Mouse (Mus musculus): ENCODE measurements around the gene P3h3.

Gene P3h3

DNA sequence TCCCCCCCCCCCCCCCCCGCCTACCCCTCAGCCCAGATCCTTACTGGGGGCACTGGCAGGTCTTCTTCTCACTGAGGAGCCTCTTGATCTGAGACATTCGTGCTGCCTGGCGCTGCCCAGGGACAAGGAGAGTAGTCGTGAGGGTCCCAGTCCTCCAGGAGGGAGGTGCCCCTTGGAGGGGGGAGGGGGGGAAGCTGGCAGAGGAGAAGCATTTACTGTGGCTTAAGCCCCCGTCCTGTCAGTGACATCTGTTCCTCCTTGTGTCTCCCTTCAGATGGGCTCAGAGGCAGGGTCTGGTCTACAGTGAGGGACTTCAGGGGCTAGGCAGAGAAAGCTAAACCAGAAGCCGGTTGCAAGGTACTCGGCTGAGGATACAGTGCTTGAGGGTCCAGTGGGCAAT lies 9.0 kb upstream of the P3h3 start:
- DNase-seq (ENCODE audit: low read depth, low spot score): no peak

DNA sequence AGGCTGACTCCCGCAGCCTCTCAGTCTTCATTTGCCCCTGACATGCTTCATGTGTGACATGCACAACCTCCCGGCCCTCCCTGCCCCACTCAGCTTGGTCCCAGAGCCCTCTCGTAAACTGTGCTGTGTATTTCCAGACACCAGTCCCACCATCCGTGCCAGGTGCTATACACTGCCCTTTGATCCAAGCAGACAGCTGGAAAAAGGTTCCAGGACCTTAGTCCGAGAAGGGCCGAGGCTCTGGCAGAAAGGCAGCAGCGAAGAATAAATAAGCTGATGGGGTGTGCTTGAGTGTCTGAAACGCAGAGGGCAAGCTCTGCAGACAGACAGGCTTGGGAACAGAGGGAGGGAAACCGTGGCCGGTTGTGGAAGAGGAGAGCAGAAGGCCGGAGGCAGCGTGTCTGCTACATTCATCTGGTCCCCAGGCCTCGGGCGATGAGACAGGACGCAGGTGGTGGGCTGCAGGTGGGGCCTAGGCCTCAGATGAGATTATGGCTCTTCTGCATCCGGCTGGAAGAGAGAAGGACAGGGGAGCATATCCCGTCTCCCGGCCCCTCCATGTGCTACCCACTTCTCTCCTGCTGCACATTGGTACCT lies 8.3 kb upstream of the P3h3 start:
- no peak for DNase-seq (ENCODE audit: low read depth, low spot score)

DNA sequence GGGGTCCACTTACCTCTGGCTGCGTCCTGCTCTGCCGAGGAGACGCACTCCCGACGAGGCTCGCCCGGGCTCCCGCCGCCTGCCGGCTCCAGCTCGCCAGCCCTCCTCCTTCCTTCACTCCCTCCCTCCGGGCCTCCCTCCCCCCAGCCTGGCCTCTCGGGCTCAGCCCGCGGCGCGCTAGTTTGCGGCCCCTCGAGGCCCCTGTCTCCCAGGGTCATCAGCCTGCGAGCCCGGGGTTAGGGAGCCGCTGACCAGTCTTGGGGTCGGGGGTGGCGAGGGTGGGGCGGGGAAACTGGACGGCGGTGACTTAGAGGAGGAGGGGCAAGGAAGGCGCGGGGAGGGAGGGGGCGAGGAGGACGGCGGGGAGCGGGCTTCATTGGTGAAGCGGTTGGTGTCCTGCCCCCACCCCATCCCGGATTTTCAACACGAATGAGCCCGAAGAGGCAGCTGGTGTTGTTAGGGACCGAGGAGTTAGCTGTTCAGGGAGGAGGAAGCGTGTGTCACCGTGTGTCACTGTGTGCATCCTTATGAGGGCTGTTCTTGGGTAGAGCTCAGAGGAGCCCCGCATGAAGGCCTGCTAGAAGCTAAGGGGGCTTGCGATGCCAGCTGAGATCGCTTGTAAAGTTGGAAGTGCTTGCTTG lies 6.2 kb upstream of the P3h3 start, which contains the start of gene Gpr162:
Gene Gpr162, minus strand, starts transcription at position 326 of the 641 bp plus-strand sequence.
- DNase-seq (ENCODE audit: low read depth, low spot score): no peak

DNA sequence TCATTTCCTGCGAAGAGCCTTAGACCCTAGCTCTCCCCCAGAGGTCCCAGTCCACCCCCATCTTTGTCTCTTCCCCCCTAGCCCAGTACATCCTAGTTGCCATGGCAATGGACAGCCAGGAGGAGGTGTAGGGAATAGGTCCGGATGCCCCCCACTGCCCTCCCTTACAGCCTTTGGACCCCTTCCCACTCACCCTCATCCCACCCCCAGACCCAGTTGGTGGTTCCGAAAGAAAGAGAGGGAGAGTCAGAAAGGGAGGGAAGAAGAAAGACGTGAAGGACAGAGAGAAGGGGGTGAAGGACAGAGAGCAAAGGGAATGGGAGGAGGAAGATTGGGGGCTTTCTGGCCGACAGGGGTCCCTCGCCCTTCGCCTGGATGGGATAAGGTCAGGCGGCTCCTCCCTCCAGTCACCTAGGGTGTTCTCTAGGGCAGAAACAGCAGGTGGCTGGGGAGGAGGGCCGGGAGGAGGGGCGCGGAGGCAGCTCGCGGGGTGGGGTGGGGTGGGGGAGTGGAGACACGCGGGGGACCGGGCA lies 5.6 kb upstream of the P3h3 start:
- no peak for DNase-seq (ENCODE audit: low read depth, low spot score)

DNA sequence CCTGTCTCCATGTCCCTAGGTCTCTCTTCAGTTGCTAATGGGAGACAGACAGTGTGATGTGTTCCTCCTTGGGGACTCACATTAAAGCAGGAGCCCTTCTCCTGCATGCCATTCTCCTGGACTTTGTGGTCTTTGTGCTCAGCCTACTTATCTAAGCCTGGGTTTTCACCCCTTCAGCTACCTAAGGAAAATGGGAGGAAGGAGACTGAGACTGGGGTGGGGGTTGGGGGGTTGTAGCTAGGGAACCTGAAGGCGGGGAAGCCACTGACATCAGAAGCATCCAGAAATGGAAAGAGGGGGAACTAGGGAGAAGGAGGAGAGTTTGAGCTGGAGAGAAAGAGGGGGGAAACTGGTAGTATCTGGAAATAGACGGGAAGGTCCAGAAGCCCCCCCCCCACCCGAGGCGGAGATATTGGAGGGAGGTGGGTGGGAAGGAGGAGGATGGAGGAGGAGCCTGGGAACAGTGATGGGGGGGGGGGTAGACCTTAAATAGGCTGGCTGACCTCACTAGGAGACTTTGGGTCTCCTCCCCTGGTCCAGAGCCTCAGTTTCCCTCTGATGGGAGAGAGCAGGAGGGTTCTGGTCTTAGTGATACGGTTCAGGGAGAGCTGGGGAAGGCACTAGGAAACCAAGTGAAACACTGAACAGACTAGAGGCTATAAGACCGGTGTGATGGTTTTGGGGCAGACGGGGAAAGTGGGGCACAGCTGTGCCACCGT lies 5.0 kb upstream of the P3h3 start:
- no peak for DNase-seq (ENCODE audit: low read depth, low spot score)

DNA sequence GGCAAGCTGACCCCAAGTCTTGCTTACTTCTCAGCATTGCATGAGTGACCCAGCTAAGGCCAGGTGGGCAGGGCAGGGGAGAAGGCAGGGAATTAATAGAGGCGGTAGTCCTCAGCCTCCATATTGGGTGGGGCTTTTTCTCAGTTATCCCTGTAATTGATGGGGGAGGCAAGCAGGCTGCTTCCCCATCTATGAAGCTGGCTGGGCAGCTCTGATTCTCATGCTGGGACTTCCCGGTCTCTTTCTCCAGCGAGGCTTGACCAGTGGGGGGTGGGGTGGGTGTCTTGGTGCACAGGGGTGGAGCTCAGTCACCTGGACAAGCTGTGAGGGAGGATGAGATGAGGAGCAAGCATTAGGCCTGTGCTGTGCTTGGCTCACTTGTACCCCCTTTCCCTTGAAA lies 4.2 kb upstream of the P3h3 start:
- DNase-seq (ENCODE audit: low read depth, low spot score): no peak

DNA sequence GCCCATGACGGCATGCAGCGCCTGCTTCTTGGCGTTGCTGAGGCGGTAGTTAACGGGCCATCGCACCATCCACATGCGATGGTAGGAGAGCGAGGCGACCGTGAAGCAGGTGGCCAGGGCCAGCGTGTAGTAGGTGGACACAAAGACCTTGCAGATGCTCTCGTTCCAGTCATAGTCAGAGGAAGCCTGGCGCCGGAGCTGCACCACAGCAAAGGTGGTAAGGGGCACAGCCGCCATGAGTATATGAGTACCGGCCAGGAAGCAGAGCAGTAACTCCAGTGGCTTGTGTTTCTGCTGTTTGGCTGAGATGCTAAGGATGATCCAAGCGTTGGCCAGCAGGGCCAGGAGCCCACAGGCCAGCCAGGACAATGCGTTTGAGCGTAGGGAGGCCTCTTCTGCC lies 3.7 kb upstream of the P3h3 start:
- no peak for DNase-seq (ENCODE audit: low read depth, low spot score)

DNA sequence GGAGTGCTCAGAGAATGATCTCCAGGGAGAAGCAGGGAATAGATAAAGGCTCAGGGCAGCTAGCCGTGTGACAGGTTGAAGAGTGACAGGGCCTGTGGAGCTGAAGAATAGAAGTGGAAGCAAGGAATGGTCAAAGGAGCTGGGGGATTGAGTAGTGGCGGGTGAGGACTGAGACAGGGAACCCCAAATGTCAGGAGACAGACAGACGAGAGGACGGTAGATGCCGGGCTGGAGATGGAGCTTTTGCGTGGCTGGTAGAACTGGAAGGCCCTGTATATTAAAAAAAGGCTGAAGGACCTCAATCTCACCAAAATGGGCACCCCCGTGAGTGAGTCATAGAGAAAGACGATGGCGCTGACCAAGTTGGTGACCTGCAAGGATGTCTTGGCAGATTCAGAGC lies 3.0 kb upstream of the P3h3 start:
- DNase-seq (ENCODE audit: low read depth, low spot score): no peak

DNA sequence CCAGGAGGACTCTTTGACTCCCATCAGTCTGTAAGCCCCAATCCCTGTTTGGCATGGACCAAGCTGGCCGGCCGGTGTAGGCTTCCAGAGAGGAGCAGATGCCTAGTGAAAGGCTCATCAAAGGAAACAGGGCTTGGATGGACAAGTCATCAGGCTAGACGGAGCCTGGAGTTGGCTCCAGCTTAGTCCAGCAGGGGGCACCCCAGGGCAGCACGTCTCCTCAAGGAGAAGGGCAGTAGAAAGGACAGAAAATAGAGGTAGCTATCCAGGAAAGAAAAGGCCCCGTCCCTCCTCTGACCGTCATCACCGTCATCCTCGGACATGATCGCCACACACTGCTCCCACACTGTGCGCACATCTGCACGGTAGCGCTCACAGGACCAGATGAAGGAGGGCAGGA lies 2.2 kb upstream of the P3h3 start:
- no peak for DNase-seq (ENCODE audit: low read depth, low spot score)

DNA sequence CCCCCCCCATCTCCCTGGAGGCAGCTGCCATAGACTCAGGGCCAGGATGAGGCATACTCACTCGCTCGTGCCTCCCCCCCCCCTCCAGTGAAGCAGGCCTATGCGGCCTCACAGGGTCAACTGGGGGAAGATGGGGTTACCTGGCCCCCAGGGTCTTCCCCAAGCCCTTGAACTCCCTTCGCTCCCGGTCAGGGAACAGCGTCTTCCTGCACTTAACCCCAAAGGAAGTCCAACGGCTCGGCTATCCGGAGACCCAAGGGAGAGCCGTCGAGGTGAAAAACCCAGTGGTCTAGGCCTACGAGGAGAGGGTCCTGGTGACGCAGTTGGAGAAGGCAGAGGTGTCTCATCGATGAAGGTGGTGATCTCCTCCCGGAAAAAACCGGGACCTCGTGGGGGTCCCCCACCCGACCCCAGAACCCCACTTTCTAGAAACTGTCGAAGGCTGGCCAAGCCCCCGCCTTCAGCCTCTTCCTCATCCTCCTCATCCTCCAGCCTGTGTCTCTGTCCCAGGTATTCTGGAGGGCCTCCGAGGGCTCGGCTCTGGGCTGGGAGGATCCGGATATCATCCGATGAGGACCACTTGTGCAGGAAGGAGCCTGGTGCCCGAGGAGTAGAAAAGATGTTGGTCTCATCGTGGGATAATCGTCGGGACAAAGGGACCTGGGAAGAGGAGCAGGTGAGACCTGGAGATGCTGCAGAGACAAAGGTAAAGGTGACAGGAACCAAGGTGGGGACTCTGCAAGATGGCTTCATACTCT lies 1.2 kb upstream of the P3h3 start:
- no peak for DNase-seq (ENCODE audit: low read depth, low spot score)

DNA sequence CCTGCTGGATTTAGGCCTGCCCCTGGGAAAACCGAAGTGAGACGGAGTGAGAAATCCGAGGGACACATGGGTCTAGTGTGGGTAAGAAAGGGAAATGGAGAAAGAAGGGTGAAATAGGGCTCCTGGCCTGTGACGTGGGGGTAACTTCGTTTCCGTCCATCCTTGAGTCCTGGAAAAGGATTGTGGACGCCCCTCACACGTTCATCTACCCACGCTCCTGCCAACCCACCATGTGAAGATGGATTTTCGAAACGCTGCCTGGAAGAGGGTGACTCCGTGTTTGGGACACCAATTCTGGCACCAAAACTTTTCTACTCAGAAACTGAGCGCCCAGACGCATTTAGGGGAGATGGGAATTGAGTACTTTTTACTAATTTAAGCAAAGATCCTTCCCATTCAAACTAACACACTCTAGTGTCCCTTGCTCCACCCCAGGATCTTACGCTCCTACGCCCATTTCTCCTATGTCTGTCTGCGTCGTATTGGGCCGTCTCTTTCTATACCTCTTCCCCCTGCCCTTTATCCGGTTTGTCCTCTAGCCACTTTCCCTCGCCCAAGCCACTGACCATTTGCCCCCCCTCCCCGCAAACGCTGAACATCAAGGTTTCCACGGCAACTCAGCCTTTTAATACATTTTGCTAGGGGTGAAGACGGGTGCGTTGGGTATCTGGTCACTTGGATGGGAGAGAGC lies 433 bp upstream of the P3h3 start:
- no peak for DNase-seq (ENCODE audit: low read depth, low spot score)

DNA sequence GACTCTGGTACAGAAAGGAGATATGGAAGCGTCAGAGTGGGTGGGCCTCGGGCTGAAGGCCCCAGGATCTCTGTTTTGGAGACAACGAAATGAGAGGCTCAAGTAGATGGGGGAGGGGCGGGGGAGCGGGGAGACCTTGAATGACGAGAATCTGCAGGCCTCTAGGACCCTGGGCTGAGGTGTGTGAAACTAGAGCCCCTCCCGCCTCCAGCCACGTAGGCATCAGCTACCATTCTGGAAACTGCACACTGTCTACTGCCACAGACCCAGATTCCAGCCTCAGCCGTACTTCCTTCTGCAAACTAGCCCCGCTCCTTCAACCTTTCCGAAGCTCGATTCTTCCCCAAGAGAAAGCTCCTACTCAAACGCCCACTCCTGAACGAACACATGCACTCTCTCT lies 1.2 kb downstream of the P3h3 start:
- no peak for DNase-seq (ENCODE audit: low read depth, low spot score)

DNA sequence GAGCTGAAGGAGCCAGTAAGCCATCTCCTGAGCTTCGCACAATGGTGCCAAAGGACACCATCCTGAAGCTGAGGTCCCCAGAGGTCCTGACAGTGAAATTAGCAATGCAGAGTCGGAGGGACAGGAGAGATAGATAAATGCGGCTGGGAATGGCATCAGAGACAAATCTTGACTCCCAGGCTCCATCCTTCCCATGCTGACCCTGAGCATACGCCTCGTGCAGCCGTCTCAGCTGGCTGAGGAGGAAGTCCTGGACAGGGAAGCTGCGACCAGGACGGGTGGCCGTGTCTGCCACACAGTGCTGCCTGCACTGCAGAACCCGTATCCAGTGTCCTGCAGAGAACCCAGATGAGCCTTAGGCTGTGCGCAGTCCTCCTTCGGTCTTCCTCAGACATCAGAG lies 2.9 kb downstream of the P3h3 start:
- no peak for DNase-seq (ENCODE audit: low read depth, low spot score)

DNA sequence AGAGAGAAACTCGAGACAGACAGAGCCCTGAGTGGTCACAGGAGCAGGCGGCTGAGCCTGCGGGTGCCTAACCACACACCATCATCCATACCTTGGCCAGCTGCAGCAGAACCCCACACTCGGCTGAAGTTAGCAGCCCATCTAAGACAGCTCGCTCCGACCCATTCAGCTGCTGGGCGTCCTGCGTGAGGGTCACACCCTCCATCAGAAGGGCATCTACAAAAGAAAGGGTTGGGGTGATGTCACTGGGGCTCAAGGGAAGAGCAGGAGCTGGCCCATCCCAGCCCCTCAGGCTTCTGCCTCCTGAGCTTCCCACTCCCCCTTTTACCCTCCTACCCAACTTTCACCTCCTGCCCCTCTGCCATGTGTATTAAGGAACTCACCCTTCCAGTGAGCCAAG lies 7.0 kb downstream of the P3h3 start:
- DNase-seq (ENCODE audit: low read depth, low spot score): no peak

DNA sequence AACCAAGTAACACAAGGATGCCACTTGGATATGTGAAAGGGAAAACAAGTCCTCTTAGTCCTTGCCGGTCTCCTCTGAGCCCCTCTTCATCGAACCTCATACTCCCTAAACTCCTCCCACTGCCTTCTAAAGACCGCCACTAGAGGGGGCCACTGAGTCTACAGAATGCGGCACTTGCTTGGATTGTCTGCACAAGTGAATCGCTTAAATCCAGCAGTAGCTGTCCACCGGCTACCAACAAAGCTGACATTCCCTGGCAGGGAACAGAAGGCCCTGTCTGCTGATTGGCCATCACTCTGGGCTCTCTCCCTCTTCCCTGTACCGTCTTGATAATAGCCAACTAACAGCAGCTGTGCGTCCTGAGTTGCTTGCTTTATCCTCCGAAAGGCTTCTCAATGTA lies 10.2 kb downstream of the P3h3 start:
- DNase-seq (ENCODE audit: low read depth, low spot score): peak; percentile 65

DNA sequence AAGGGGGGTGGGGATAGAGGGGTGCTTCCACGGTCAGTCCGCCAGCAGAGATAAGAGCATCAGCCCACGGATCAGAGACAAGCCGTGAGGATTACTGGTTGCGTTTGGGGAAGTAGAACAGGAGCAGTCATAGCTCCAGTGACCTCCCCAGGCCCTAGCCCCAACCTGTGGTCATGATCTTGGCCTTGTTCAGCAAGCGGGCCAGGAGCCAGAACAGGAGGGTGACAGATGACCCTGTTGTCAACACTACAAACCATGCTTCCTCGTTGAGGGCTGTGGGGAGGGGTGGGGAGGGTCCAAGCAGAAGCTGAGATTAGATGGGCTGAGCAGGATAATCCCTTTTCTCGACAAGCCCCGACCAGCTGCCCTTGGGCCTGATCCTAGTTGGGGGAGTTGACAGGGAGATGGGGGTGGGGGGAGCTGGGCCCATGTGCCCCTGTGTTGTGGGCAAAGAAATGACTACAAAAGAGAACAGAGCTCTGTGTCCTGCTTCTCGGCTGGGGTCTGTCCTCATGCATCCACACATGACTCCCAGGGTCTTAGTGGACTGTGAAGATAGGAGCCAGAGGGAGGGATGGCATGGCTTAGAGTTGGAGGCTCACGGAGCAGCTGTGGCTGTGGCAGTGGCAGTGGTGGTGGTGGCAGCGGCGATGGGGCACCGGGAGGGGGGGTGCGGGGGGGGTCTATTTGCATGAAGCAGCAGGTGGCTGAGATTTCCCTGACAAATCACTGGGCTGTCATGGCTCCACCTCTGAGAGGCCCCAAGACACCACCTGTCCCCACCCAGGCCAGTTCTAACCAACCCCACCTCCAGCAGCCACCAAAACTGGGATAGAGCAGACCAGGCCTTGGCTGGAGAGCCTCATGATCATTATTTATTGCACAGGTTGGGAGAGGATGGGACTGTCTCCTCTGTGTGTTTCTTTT lies 17.0 kb downstream of the P3h3 start, which contains the start of gene Gnb3:
Gene Gnb3, minus strand, starts transcription at position 35 of the 927 bp plus-strand sequence.
- no peak for DNase-seq (ENCODE audit: low read depth, low spot score)

DNA sequence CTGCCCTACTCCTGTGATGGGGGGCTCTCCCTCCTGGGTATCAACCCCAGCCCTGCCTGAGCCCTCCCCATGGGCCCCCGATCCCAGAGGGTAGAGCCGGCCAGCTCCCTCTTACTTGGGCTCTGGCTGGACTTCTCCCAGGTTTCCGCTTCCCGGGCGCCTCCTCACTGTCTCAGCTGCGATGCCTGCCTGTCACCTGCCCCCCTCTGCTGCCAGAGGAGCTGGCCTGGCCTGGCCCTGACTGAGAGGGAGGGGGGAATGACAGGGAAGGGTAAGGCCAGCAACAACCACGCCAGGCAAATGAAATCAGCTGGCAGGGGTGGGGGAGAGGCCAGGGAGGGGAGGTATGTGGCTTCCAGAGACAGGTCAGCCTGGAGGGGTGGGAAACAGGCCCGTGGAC lies 17.7 kb downstream of the P3h3 start:
- no peak for DNase-seq (ENCODE audit: low read depth, low spot score)

DNA sequence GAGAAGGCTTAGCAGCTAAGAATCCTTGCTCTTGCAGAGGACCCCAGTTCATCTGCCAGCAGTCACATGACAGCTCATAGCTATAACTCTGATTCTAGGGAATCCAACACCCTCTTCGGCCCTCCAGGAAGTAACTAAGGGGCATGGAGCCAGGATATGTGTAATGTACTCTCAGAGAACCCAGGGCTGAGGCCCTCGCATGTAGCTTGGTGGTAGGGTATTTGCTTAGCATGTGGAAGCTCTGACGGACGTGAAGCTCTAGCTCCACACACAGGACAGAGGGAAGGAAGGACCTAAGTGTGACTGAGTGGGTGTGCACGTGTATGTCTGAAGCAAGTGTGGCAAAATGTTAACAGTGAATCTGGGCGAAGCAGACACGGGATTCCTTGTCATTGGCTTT lies 21.1 kb downstream of the P3h3 start:
- no peak for DNase-seq (ENCODE audit: low read depth, low spot score)

DNA sequence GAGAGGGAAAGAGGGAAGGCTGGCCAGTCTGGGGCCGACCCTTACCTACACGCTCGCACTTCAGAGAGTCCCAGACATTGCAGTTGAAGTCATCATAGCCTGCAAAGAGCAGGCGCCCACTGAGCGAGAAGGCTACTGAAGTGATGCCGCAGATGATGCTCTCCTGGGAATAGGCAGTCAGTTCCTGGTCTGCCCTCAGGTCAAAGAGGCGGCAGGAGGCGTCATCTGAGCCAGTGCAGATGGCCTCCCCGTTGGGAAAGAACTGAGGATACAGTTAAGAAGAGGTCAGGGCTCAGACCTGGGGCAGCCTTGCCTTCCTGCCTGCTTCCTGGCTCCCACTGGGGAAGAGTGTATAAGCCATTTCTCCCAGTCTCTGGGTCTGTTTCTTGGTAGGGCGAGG lies 22.0 kb downstream of the P3h3 start:
- no peak for DNase-seq (ENCODE audit: low read depth, low spot score)

DNA sequence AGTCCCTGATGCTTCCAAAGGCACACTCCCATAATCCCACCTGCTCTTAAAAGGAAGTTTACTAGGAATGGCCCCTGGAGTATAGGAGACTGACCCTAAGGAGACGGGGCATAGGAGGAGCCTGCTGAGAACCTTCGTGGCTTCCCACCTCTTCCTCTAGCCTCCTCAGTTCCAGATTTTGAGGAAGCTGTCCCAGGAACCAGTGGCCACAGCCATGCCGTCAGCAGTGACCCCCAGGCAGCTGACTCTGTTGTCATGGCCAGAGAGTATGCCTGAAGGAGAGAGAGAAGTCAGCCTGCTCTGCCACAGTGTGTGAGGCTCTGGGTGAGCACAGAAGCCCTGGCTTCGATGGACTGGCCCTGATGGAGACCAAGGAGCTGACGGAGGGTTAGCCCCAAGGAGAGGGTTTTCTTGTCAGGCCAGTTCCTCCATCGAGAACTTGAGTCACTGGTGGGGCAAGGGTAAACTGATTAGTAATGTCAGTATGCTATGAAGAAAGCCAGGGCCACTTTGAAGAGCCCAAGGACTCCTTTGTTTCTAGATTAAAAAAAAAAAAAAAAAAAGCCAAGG lies 23.0 kb downstream of the P3h3 start:
- no peak for DNase-seq (ENCODE audit: low read depth, low spot score)
